Mouse (Mus musculus): ENCODE measurements around the gene Slc32a1.
A peak's percentile ranks its signal among the peaks of the same experiment; 100 is the strongest.

DNA sequence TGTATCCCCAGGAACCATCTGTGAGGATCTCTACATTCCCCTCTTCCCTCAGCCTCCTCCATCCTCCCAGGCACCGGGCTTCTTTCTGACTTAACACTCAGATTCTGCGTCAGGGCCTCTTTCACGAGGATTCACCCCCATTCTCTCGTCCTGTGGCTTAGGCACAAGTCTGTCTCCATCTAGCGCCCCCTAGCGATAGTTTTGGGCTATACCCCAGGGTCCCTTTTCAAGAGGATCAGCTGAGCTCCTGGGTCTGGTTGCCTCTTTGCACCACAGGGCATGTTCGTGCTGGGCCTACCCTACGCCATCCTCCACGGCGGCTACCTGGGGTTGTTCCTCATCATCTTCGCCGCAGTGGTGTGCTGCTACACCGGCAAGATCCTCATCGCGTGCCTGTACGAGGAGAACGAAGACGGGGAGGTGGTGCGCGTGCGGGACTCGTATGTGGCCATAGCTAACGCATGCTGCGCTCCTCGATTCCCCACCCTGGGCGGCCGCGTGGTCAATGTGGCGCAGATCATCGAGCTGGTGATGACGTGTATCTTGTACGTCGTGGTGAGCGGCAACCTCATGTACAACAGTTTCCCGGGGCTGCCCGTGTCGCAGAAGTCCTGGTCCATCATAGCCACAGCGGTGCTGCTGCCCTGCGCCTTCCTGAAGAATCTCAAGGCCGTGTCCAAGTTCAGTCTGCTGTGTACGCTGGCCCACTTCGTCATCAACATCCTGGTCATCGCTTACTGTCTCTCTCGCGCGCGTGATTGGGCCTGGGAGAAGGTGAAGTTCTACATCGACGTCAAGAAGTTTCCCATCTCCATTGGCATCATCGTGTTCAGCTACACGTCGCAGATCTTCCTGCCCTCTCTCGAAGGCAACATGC is 3.2 kb downstream of the Slc32a1 start:
- TF ChIP-seq CTCF (IDR thresholded peaks at IDR 0.05) (peak; percentile 60), EP300 (IDR thresholded peaks at IDR 0.05) (no peak)

All from lung, postnatal 0 days (tissue).